Mouse (Mus musculus): Measurements from ENCODE around the gene Yars.

- TF ChIP-seq ZNF384 (IDR thresholded peaks at IDR 0.05; ENCODE audit: low read depth, low read length): no peak
- no peak for TF ChIP-seq CTCF (IDR thresholded peaks at IDR 0.05 in 2 of 3, conservative IDR thresholded peaks at IDR 0.05 in 1 of 3; ENCODE audit: control insufficient read depth in 1 of 3, insufficient read depth in 1 of 3, low read depth in 2 of 3, low read length in 3 of 3, poor library complexity in 1 of 3, severe bottlenecking in 1 of 3)
- no peak for TF ChIP-seq ELF1 (IDR thresholded peaks at IDR 0.05; ENCODE audit: low read depth, low read length)
- TF ChIP-seq POLR2A (IDR thresholded peaks at IDR 0.05; ENCODE audit: control insufficient read depth in 1 of 2, insufficient read depth in 1 of 2, low read depth in 1 of 2, low read length in 2 of 2, poor library complexity in 1 of 2): no peak
- no peak for TF ChIP-seq RAD21 (IDR thresholded peaks at IDR 0.05; ENCODE audit: low read depth, low read length)
- no peak for TF ChIP-seq TBP (IDR thresholded peaks at IDR 0.05; ENCODE audit: low read depth, low read length)
- TF ChIP-seq JUND (IDR thresholded peaks at IDR 0.05; ENCODE audit: low read depth, low read length): no peak
- TF ChIP-seq MAFK (IDR thresholded peaks at IDR 0.05; ENCODE audit: borderline replicate concordance, low read depth, low read length): no peak
- TF ChIP-seq EP300 (IDR thresholded peaks at IDR 0.05; ENCODE audit: low read depth in 1 of 2, low read length in 2 of 2): no peak
- no peak for TF ChIP-seq GABPA (IDR thresholded peaks at IDR 0.05; ENCODE audit: low read depth, low read length)
- no peak for TF ChIP-seq CHD2 (IDR thresholded peaks at IDR 0.05; ENCODE audit: low read length)
- no peak for TF ChIP-seq UBTF (IDR thresholded peaks at IDR 0.05; ENCODE audit: borderline replicate concordance, insufficient read depth, low read depth, low read length)
- no peak for TF ChIP-seq GATA1 (IDR thresholded peaks at IDR 0.05; ENCODE audit: low read depth, low read length)
- no peak for TF ChIP-seq NRF1 (IDR thresholded peaks at IDR 0.05; ENCODE audit: insufficient read depth, low read depth, low read length, poor library complexity, severe bottlenecking)
These were observed 43.2 kb upstream of the Yars start for GRCm38 (mm10) chr4:129146392-129146791.

All from MEL (cell line).